Mouse (Mus musculus): ENCODE results near the gene Fev. TPM values are rescaled to one million over a fixed set of nuclear protein-coding genes. Genes with fewer than 3 reads are reported as not detected.

Fev gene
- polyA plus RNA-seq (2017; shearing (Covaris generic)): not detected

DNA sequence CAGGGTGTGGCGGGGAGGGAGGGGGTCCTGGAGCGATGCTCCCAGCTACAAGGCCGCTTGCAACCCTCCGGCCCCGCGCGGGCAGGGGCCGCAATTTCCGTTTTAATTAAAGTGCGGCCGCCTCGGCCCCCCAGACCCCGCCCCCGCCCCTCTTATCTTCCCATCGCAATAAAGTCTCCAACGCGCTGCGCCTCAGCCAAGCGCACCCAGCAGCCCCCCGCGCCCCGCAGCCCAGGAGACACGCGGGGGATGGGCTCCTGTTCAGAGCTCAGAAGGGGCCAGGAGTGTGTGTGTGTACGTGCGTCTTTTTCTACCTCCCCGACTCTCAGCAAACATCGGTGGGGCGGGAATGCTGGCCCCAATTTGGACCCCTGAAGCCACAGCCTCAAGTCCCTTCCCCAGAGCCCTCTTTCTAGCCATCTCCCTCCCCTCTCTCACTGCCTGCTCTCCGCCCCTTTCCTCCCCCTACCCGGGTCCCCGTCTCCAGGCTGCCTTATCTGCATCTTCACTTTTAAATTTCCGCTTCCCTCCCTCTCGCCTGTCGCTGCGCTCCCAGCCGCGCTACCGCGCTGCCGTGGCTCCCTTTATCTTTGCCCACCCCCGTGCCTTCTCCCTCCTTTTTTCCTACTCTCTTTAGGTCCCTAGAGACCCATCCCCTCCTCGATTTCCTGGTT lies at the start of gene Fev:
Gene Fev (minus strand): TSS at position 51 of the 674 bp plus-strand sequence.

DNA sequence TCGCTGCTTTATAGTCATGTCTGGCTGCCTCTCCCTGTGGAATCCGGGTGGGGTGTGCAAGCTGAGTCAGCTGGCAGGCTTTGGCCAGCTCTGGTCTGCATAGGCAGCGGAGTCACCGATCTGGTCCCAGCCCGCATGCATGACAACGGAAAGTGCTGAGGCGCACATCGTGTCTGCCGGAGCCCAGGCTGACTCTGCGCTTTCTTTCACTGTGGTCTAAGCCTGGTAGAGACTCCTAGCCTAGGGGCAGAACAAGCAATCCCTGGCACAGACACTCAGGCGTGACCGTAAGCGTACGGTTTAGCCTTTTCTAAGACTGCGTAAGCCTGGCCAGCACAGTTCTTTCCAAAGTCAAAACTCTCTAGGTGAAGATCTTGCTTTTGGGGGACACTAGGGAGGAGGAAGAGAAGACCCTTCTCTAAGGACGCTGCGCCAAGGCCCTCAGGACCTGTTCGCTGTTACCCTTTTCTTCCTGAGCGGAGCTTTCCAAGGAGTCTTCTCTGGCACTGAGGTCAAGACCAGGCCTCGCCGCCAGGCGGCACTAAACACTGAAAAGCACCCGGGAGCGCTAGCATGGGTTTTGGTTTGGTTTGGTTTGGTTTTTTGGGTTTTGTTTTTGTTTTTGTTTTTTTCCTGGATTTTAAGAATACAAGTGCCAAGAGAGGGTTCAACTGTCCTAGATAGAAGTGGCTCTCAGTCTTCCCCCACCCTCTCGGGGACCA lies 8.1 kb upstream of the Fev start, which contains the start of gene Cryba2:
Gene Cryba2 (minus strand): TSS at position 10 of the 722 bp plus-strand sequence.

DNA sequence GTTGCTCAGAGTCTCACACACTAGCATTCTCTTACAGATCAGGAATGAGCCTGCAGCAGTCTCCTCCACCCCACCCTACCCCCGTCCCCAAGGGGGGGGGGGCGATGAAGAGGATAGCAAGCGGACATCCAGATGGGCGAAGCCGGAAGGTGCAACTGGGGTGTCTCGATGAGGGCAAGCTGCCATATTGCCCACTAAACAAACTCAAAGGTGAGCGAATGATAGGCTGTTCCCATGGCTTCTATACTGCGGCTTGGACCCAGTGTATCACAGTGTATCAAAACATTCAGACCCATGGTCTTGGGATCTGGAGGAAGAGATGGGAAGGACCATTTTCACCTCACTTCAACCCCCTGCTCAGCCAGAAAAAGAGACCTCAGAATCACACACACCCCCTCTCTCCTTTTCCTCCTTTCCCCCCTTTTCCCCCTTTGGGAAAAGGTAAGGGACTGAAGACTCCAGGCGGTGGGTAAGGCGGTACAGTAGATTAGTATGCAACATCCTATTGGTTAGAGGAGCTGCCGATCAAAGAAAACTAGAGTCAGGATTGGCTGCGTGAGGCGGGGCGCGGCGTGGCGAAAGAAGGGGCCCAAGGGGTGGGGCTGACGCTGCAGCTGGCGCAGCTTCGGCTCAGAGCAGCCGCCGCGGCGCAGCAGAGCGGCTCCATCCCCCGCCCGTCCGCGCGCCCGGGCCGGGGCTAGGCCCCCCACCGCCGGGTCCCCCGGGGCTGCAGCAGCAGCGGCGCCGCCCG lies 30.7 kb downstream of the Fev start, which contains the start of gene Cdk5r2:
Gene Cdk5r2 (plus strand): TSS at position 629 of the 751 bp plus-strand sequence.

Other genes with a start within 250 kb of the Fev start
- gene Ttll4, start 223.7 kb downstream of the Fev start, polyA plus RNA-seq (2017; shearing (Covaris generic)): 48.4 TPM
- 0.51 TPM for gene Cyp27a1, start 171.8 kb downstream of the Fev start, polyA plus RNA-seq (2017; shearing (Covaris generic))
- not detected for gene Prkag3, start 136.2 kb downstream of the Fev start, polyA plus RNA-seq (2017; shearing (Covaris generic))
- not detected for gene Wnt6, start 113.5 kb downstream of the Fev start, polyA plus RNA-seq (2017; shearing (Covaris generic))
- 0.43 TPM for gene Wnt10a, start 93.9 kb downstream of the Fev start, polyA plus RNA-seq (2017; shearing (Covaris generic))
- not detected for gene Cdk5r2, start 30.5 kb downstream of the Fev start, polyA plus RNA-seq (2017; shearing (Covaris generic))
- gene Cryba2, start 7.7 kb upstream of the Fev start, polyA plus RNA-seq (2017; shearing (Covaris generic)): not detected
- not detected for gene Cfap65, start 50.2 kb upstream of the Fev start, polyA plus RNA-seq (2017; shearing (Covaris generic))
- 0.20 TPM for gene Ihh, start 66.3 kb upstream of the Fev start, polyA plus RNA-seq (2017; shearing (Covaris generic))
- 9.7 TPM for gene Nhej1, start 239.8 kb upstream of the Fev start, polyA plus RNA-seq (2017; shearing (Covaris generic))
- 0.23 TPM for gene Slc23a3, start 248.5 kb upstream of the Fev start, polyA plus RNA-seq (2017; shearing (Covaris generic))

Data from inflammation-experienced regulatory T-cells, adult 16 weeks (primary cell).